Mouse (Mus musculus) CH12.LX (cell line): ENCODE results near the gene Rpa2.

ENCODE experiments used
- CTCF ChIP-seq, 2 experiments: IDR thresholded peaks in 1 of 2; conservative IDR thresholded peaks in 1 of 2; 2 replicates each; pipeline ENCODE4 v1.5.1; 2011 to 2012; ENCODE audit warnings: low read depth in 2 of 2, low read length in 2 of 2, improper control_type of control experiment in 1 of 2, inconsistent platforms in 1 of 2, mild to moderate bottlenecking in 1 of 2, moderate library complexity in 1 of 2
- E2F4 ChIP-seq: IDR thresholded peaks from 2 replicates; pipeline ENCODE4 v1.6.1; 2011; ENCODE audit warnings: low read depth, low read length, improper control_type of control experiment; ENCODE audit not compliant: insufficient replicate concordance
- ELF1 ChIP-seq: IDR thresholded peaks from 2 replicates; pipeline ENCODE4 v1.6.1; 2014; ENCODE audit warnings: low read depth, mild to moderate bottlenecking, inconsistent platforms, low read length, improper control_type of control experiment
- EP300 ChIP-seq: IDR thresholded peaks from 2 replicates; pipeline ENCODE4 v1.6.1; 2011; ENCODE audit warnings: low read length, improper control_type of control experiment
- JUND ChIP-seq: conservative IDR thresholded peaks from 2 replicates; pipeline ENCODE4 v1.6.1; 2011; ENCODE audit warnings: low read depth, low read length, improper control_type of control experiment
- KAT2A ChIP-seq: IDR thresholded peaks from 2 replicates; pipeline ENCODE4 v1.6.1; 2012; ENCODE audit warnings: low read length, improper control_type of control experiment, inconsistent platforms; ENCODE audit not compliant: insufficient replicate concordance
- MEF2A ChIP-seq: IDR thresholded peaks from 2 replicates; pipeline ENCODE4 v1.6.1; 2014; ENCODE audit warnings: low read depth, mild to moderate bottlenecking, inconsistent platforms, low read length, improper control_type of control experiment, borderline replicate concordance
- MYC ChIP-seq: IDR thresholded peaks from 2 replicates; pipeline ENCODE4 v1.6.1; 2011; ENCODE audit warnings: low read depth, mild to moderate bottlenecking, improper control_type of control experiment, low read length
- POLR2A ChIP-seq: IDR thresholded peaks from 2 replicates; pipeline ENCODE4 v1.6.1; 2011; ENCODE audit warnings: low read depth, mild to moderate bottlenecking, improper control_type of control experiment, low read length
- POLR2AphosphoS2 ChIP-seq: IDR thresholded peaks from 2 replicates; pipeline ENCODE4 v1.6.1; 2011; ENCODE audit warnings: low read depth, low read length, improper control_type of control experiment
- RAD21 ChIP-seq: IDR thresholded peaks from 2 replicates; pipeline ENCODE4 v1.6.1; 2011; ENCODE audit warnings: low read depth, mild to moderate bottlenecking, low read length, improper control_type of control experiment, moderate library complexity
- SMC3 ChIP-seq: IDR thresholded peaks from 2 replicates; pipeline ENCODE4 v1.6.1; 2011; ENCODE audit warnings: low read depth, low read length, improper control_type of control experiment
- TBP ChIP-seq: conservative IDR thresholded peaks from 2 replicates; pipeline ENCODE4 v1.6.1; 2011; ENCODE audit warnings: low read depth, low read length, improper control_type of control experiment
- UBTF ChIP-seq: IDR thresholded peaks from 2 replicates; pipeline ENCODE4 v1.6.1; 2012; ENCODE audit warnings: low read depth, mild to moderate bottlenecking, inconsistent platforms, low read length, improper control_type of control experiment, moderate library complexity

DNA sequence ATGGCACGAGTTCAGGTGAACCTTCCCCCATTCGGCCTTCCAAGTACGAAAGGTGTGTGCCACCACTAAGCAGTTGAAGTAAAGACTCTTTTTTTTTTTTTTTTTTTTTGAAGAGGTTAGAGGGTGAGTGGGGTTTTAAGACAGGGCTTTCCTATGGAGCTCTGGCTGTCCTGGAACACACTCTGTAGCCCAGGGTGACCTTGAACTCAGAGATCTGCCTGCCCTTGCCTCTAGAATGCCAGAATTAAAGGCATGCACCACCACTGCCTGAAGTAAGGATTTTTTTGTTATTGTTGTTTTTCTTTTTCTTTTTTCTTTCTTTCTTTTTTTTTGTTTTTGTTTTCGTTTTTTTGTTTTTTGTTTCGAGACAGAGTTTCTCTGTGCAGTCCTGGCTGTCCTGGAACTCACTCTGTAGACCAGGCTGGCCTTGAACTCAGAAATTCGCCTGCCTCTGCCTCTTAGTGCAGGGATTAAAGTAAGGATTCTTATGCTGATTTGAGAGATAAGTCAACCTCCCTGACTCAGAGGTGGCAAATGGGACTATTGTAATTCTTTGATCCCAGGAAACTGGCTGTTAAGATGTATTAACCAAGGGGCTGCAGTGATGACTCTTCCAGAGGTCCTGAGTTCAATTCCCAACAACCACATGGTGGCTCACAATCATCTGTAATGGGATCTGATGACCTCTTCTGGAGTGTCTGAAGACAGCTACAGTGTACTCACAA lies 18.7 kb upstream of the Rpa2 start:
- TF ChIP-seq JUND (no peak), CTCF (conservative IDR thresholded peaks at IDR 0.05 in 1 of 2, IDR thresholded peaks at IDR 0.05 in 1 of 2; ENCODE audit: low read depth in 2 of 2, low read length in 2 of 2) (no peak), KAT2A (no peak), MYC (no peak), EP300 (no peak), SMC3 (no peak), POLR2AphosphoS2 (no peak), RAD21 (no peak), ELF1 (no peak), E2F4 (no peak), UBTF (no peak), TBP (no peak), POLR2A (no peak), MEF2A (no peak)
